Mouse (Mus musculus): Measurements from ENCODE around the gene Daam2. TPM values are rescaled to one million over a fixed set of nuclear protein-coding genes. Genes with fewer than 3 reads are reported as not detected.

Daam2 gene
- total RNA-seq (2023): not detected

DNA sequence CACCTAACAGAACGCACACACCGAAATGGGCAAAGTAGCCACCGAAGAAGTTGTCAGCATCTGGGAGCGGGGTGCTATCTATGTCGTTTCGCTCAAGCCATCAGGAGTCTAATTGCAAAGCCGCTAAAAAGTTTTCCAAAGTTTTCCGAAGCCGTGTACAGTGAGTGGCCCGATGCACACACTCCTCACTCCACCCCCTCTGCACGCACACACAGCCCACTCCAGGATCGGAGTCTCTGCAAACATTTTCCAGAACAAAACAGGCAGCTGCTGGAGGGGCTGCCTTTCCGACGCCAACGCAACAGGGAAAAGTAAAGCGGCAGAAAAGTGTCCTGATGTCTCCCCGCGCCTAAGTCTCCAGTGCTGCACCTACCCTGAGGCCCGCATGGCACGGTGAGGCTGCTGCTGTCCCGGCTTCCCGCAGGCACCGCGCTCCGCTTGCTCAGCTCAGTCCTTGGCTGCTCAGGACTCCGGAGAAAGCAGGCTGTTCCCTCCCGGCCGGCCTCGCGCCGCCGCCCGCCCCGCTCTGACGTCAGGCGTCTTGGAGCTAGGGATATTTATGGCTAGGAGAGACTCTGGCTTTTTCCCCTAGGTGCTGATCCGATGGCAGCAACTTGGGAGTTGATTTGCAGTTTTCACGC, at the start of gene Daam2:
Gene Daam2 (minus strand): TSS at position 514 of the 641 bp plus-strand sequence.

DNA sequence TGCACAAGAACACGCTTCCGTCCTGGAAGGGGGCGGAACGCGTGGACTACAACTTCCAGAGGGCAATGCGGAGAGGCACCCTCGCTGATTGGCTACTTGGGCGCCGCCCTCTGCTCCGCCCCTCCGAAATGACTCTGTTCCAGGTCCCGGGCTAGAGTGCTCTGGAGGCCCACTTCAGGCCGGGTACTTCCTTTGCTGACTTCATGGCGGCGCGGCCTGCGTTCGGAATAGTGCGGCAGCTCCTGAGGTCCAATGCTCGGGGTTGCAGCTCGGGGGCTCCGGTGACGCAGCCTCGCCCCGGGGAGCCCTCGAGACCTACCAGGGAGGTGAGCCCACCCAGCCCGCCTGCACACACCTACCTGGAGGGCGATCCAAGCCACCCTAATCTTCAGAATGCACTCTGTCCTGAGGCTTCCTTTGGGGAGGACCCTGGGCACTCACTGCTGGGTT, 135.9 kb downstream of the Daam2 start, which contains the start of gene Mocs1:
Gene Mocs1 (plus strand): TSS at position 124 of the 450 bp plus-strand sequence.

Other genes with a start within 250 kb of the Daam2 start
- 31.2 TPM for gene Mocs1, start 136.0 kb downstream of the Daam2 start, total RNA-seq (2023)
- not detected for gene Kif6, start 50.8 kb upstream of the Daam2 start, total RNA-seq (2023)